Mouse (Mus musculus) liver, embryonic 12.5 days (tissue): ENCODE data around the gene Nub1. TPM values are rescaled to one million over a fixed set of nuclear protein-coding genes. Genes with fewer than 3 reads are reported as not detected.
A peak's percentile ranks its signal among the peaks of the same experiment; 100 is the strongest.
"Not testable (repeated sequence)": the region's sequence is repeated elsewhere in the genome, so short reads cannot be mapped to it uniquely, and the experiment has no call there.

Experiments used
- ATAC-seq: fragments of 200-750 bp; cut with Nextera tagmentation; 2 replicates; pipeline ENCODE4 v1.8.0; 2017; ENCODE audit warnings: moderate number of reproducible peaks, mild to moderate bottlenecking, moderate library complexity
- H3K27ac ChIP-seq: fragments of 300-500 bp; sonication (generic); 2 replicates; pipeline ENCODE4 v1.5.1; 2016; ENCODE audit warnings: mild to moderate bottlenecking
- H3K27me3 ChIP-seq: fragments of 300-500 bp; sonication (generic); replicated peaks from 2 replicates; pipeline ENCODE4 v1.6.1; 2016; ENCODE audit warnings: mild to moderate bottlenecking, moderate library complexity
- H3K36me3 ChIP-seq: fragments of 300-500 bp; sonication (generic); 2 replicates; pipeline ENCODE4 v1.6.1; 2016; ENCODE audit warnings: mild to moderate bottlenecking, moderate library complexity
- H3K4me1 ChIP-seq: fragments of 300-500 bp; sonication (generic); 2 replicates; pipeline ENCODE4 v1.6.1; 2016
- H3K4me2 ChIP-seq: fragments of 300-500 bp; sonication (generic); 2 replicates; pipeline ENCODE4 v1.6.1; 2016; ENCODE audit warnings: mild to moderate bottlenecking, moderate library complexity
- H3K4me3 ChIP-seq: fragments of 300-500 bp; sonication (generic); 2 replicates; pipeline ENCODE4 v1.5.1; 2016; ENCODE audit warnings: mild to moderate bottlenecking, moderate library complexity
- H3K9ac ChIP-seq: fragments of 300-500 bp; sonication (generic); 2 replicates; pipeline ENCODE4 v1.6.1; 2016; ENCODE audit warnings: mild to moderate bottlenecking, moderate library complexity
- H3K9me3 ChIP-seq: fragments of 300-500 bp; sonication (generic); replicated peaks from 2 replicates; pipeline ENCODE4 v1.6.1; 2016; ENCODE audit warnings: mild to moderate bottlenecking, moderate library complexity
- WGBS: fragments of 180-500 bp; shearing (Covaris S2); methylation state at CpG from one replicate; pipeline ENCODE4 v1.1.7; 2016; ENCODE audit not compliant: insufficient replicate concordance; 5-methylcytosine and 5-hydroxymethylcytosine counted together
- polyA plus RNA-seq: library from polyadenylated mRNA; unstranded; fragments of >200 nt; fragmentation: Nextera tagmentation; extraction: Ambion mirVana; gene quantifications from 2 replicates; pipeline ENCODE4 v1.2.1, GENCODE M21; 2016

Gene Nub1
- polyA plus RNA-seq, 1 experiment from 2014 or later, result 16.9 TPM

DNA sequence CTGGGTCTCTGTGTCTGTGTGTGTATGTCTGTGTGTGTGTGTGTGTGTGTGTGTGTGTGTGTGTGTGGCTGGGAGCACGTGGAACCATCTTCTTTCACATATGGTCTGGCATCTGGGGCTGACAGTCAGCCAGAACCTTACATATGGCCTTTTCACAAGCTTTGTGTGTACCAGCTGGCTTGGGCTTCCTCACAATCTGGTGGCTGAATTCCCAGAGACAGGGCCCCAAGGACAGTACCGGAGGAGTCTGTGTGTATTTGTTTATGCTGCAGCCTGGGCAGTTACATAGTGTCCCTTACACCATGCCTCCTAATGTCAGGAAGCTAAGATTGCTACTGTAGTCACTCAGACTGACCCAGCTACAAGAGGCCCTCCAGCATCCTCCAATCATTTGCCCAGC, 28.2 kb upstream of the Nub1 start:
- 43% methylated on average over 2 of the region's 2 CpGs for WGBS
- Histone ChIP-seq H3K4me1 (peaks cover 17% of the 10 kb centered on the region; the same call in 1 of the 2 replicates), H3K4me3 (no peak overlapping the region), H3K27me3 (no peaks in the 10 kb centered on the region), H3K27ac (no peak overlapping the region), H3K36me3 (no peaks in the 10 kb centered on the region), H3K9me3 (no peaks in the 10 kb centered on the region), H3K9ac (no peak overlapping the region), H3K4me2 (no peak overlapping the region)
- ATAC-seq, result no peak

DNA sequence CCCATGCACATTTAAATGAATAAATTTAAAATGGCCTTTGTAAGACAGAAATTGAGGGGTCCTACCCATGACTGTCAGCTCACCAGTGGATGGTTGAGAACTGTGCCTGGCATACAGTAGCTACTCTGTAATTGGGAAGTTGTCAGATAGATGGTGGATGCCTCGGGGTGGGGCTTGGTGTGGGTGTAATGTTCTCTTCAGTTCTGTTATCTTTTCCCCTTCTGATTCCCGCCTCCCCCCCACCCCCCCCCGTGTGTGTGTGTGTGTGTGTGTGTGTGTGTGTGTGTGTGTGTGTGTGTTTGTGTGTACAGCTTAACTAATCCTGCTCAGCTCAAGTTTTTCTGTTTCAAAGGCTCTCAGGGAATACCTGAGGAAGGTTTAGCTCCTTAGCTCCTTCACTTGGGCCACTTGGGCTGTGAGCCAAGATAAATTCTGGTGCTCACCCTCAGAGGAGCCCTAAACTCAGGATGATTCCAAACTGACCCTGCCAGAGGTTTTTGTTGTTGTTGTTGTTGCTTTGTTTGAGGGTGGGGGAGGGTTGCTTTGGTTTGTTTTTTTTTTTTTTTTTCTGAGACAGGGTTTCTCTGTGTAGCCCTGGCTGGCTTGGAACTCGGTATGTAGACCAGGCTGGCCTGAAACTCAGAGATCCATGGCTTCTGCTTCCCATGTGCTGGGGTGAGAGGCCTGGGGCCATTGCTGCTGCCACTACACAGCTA, 25.5 kb upstream of the Nub1 start:
- WGBS, result 41% methylated on average over 3 of the region's 4 CpGs
- Histone ChIP-seq H3K27ac (no peak overlapping the region), H3K9me3 (no peaks in the 10 kb centered on the region), H3K36me3 (no peaks in the 10 kb centered on the region), H3K4me2 (no peak overlapping the region), H3K4me1 (peaks cover 9% of the 10 kb centered on the region; the same call in 1 of the 2 replicates), H3K4me3 (no peak overlapping the region), H3K27me3 (no peaks in the 10 kb centered on the region), H3K9ac (no peak overlapping the region)
- no peak for ATAC-seq

DNA sequence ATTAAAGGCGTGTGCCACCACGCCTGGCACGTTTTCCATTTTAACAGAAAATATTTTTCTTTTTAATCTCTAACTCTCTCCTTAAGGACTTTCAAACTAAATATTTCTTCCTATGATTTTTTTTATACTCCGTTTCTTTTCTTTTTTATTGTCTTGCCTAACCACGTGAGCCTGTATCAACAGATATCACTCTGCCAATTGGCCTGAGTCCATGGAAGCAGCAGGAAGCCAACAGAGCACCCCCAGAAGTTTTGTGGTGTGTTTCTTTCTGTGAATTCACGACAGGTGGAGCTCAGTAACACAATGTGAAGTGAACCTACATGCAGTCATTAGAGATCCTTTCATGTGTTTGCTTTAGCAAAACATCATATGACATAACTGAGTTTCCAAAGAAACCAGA, 23.9 kb upstream of the Nub1 start:
- no peak overlapping the region for H3K4me2 ChIP-seq
- peaks cover 9% of the 10 kb centered on the region; the same call in 1 of the 2 replicates for H3K4me1 ChIP-seq
- H3K27ac ChIP-seq, result no peak overlapping the region
- WGBS, result 65% methylated on average over 6 of the region's 6 CpGs
- no peak for ATAC-seq
- H3K27me3 ChIP-seq, result no peaks in the 10 kb centered on the region
- H3K36me3 ChIP-seq, result no peaks in the 10 kb centered on the region
- no peaks in the 10 kb centered on the region for H3K9me3 ChIP-seq
- no peak overlapping the region for H3K4me3 ChIP-seq
- H3K9ac ChIP-seq, result no peak overlapping the region

DNA sequence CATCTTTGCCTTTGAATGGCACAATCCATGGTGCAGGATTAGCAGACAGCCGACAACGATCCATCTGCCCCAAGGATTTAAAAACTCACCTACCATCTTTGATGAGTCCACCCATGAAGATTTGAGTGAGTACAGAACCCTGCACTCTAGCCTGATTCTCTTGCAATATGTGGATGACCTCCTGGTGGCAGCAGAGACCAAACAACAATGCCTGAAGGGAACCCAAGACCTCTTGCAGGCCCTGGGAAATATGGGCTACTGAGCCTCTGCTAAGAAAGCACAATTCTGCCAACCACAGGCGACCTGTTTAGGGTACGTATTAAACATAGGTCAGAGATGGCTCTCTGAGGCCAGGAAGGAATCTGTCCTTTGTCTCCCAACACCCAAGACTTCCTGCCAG, 11.1 kb upstream of the Nub1 start:
- H3K9me3 ChIP-seq, result no peaks in the 10 kb centered on the region
- H3K4me2 ChIP-seq, result no peak overlapping the region
- H3K4me1 ChIP-seq, result no peaks in the 10 kb centered on the region
- no peak overlapping the region for H3K27ac ChIP-seq
- no peak overlapping the region for H3K9ac ChIP-seq
- peaks cover 8% of the 10 kb centered on the region; the same call in 1 of the 2 replicates for H3K27me3 ChIP-seq
- WGBS, result 19% methylated on average over 4 of the region's 4 CpGs
- H3K36me3 ChIP-seq, result no peaks in the 10 kb centered on the region
- ATAC-seq, result no peak
- H3K4me3 ChIP-seq, result no peak overlapping the region

DNA sequence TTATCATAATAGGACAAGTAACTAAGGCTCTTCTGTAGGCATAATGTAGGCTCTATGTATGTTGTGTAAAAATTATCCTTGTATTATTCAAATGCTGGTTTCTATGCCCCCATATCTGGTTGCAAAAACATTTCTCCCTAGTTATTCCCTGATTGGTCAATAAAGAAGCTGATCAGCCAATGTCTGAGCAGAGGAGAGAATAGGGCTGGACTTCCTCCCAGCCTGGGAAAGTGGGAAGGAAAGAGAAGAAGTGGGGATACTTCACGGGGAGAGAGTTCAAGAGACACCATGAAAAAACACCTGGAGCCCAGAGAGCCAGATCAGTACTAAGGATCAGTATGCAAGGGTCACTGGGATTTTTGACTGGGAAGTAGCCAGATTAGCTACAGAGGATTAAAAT, 3.9 kb upstream of the Nub1 start:
- H3K27me3 ChIP-seq, result no peaks in the 10 kb centered on the region
- H3K27ac ChIP-seq, result no peak overlapping the region
- H3K4me1 ChIP-seq, result peaks cover 10% of the 10 kb centered on the region
- no peak overlapping the region for H3K4me2 ChIP-seq
- whole genome bisulfite sequencing, result 28% methylated on average over 1 of the region's 1 CpGs
- H3K36me3 ChIP-seq, result no peaks in the 10 kb centered on the region
- no peak overlapping the region for H3K4me3 ChIP-seq
- no peaks in the 10 kb centered on the region for H3K9me3 ChIP-seq
- ATAC-seq, result no peak
- H3K9ac ChIP-seq, result no peak overlapping the region

DNA sequence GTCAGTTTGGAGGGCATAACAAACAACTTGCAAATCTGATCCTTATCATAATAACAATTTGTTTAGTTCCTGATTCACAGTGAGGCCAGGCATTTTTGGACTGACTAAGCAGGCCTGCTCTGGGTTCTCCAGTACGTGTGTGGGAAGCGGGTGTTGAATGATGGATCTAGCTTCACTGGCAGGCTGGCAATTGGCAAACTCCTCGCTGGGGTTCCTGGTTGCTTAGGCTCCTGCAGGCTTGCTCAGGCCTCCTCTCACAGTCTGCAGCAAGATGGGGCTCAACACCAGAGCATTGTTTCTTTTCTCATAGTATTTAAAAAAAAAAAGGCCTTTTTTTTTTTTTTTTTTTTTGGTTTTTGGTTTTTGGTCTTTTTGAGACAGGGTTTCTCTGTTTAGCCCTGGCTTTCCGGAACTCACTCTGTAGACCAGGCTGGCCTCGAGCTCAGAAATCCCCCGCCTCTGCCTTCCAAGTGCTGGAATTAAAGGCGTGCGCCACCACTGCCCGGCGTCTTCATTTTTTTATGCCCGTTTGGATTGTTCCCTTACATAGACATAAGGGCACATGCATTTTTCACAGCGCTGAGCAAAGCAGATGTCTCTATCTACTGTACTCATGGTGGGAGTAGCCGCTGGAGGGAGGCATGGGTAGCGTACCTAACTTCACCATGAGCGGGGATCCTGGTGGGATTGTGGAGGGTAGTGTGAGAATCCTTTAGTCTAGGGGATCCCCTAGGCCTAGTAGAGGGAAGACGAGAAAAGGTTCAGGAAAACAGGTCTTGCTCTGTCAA, 560 bp upstream of the Nub1 start:
- Histone ChIP-seq H3K27me3 (no peaks in the 10 kb centered on the region), H3K36me3 (peaks cover 11% of the 10 kb centered on the region), H3K4me3 (peak overlapping the region; percentile 84), H3K9me3 (no peaks in the 10 kb centered on the region), H3K4me1 (peaks cover 28% of the 10 kb centered on the region), H3K27ac (peak overlapping the region; percentile 93), H3K9ac (peak overlapping the region; percentile 54), H3K4me2 (peak overlapping the region; percentile 74)
- peak; percentile 22 for ATAC-seq
- WGBS, result 22% methylated on average over 16 of the region's 16 CpGs

DNA sequence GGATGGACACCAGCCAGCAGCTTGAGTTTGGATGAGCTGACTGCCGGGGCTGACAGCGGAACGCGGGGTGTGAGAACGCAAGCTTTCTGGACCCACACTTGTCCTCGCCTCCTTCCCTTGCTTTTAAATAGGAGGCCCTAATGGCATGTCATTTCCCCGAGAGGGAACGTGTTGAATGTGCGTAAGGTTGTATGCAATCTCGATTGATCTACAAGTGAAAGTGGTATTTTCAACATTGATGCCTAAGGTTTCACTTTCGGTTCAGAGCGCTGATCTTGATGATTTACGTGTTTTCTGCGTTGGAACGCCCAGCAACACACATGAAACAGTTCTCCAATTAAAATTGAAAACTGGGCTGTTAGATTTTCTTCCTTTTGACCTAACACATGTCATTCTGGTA, 844 bp downstream of the Nub1 start:
- Histone ChIP-seq H3K9ac (peak overlapping the region; percentile 84), H3K4me3 (peak overlapping the region; percentile 84), H3K4me2 (peak overlapping the region; percentile 74), H3K27ac (peak overlapping the region; percentile 93), H3K4me1 (peaks cover 28% of the 10 kb centered on the region), H3K36me3 (peaks cover 25% of the 10 kb centered on the region), H3K27me3 (no peaks in the 10 kb centered on the region), H3K9me3 (no peaks in the 10 kb centered on the region)
- ATAC-seq, result peak; percentile 1; the same call in 1 of the 2 replicates
- under 1% methylated on average over 15 of the region's 15 CpGs for WGBS

DNA sequence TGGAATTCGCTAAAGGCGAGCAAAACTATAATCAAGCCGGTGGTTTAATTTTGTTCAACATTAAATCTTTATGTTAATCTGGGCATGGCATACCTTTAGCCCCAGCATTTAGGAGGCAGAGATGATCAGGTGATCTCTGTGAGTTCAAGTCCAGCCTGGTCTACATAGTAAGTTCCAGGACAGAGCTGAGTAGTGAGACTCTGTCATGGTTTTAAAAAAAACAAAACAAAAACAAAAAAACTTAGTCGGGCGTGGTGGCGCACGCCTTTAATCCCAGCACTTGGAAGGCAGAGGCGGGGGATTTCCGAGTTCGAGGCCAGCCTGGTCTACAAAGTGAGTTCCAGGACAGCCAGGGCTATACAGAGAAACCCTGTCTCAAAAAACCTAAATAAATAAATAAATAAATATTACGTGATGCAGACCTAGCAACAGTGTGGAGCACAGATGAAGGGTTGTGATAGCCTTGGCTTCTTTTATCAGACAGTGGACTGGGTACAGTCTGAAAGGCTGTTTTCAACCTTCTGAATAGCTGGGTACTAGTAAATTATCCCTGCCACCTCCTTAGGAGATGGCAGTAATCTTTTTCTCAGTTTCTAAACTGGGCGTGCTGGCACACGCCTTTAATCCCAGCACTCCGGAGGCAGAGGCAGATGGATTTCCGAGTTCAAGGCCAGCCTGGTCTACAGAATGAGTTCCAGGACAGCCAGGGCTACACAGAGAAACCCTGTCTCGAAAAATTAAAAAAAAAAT, 1.5 kb downstream of the Nub1 start:
- H3K9me3 ChIP-seq, ATAC-seq, H3K27me3 ChIP-seq: not testable (repeated sequence)
- H3K27ac ChIP-seq, result peak overlapping the region; percentile 93
- peaks cover 32% of the 10 kb centered on the region for H3K36me3 ChIP-seq
- H3K4me2 ChIP-seq, result peak overlapping the region; percentile 74
- H3K4me1 ChIP-seq, result peaks cover 28% of the 10 kb centered on the region
- peak overlapping the region; percentile 84 for H3K9ac ChIP-seq
- H3K4me3 ChIP-seq, result peak overlapping the region; percentile 84
- WGBS, result 61% methylated on average over 16 of the region's 16 CpGs

DNA sequence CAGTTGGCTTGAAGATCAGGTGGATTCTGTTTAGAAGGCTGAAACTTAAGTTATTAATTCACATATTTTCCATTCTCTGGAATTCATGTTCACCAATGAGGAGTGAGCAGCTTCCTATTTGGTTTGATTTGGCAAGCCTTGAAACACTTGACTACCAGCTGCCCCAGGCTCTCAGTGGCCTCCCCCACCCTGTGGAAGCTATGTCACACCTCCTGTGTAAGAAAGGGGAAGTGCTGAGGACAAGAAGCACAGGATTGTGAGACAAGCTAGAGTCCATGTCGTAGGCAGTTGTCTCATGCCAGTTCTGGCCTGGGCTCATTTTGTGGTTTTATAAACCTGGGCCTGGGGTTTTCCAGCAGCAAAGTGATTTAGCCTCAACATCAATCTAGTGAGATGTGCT, 2.4 kb downstream of the Nub1 start:
- H3K27me3 ChIP-seq, result no peaks in the 10 kb centered on the region
- 33% methylated on average over 1 of the region's 1 CpGs for WGBS
- H3K9me3 ChIP-seq, result no peaks in the 10 kb centered on the region
- H3K4me3 ChIP-seq, result no peak overlapping the region
- peaks cover 28% of the 10 kb centered on the region for H3K4me1 ChIP-seq
- peak overlapping the region; percentile 74; the same call in 1 of the 2 replicates for H3K4me2 ChIP-seq
- H3K36me3 ChIP-seq, result peaks cover 40% of the 10 kb centered on the region
- 0 out of 2 replicates have a peak overlapping the region, but pooled peaks have one; percentile 13 for H3K9ac ChIP-seq
- H3K27ac ChIP-seq, result peak overlapping the region; percentile 93; the same call in 1 of the 2 replicates
- no peak for ATAC-seq

DNA sequence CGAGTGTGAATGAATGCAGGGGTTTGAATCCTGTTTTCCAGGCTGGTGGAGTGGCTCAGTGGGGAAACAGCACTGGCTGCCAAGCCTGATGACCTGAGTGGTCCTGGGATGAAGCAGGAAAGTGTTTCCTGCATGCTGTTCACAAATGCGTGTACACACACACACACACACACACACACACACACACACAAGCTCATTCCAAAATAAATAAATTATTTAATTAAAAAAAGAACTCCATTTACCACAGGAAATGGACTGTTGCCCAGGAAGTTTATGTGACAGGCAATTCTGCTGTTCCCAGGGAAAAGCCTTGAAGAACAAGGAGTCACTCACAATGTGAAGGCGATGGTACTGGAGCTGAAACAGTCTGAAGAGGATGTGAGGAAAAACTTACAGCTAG, 11.4 kb downstream of the Nub1 start:
- Histone ChIP-seq H3K4me2 (no peak overlapping the region), H3K9ac (no peak overlapping the region), H3K4me1 (no peaks in the 10 kb centered on the region), H3K27me3 (no peaks in the 10 kb centered on the region), H3K27ac (no peak overlapping the region), H3K4me3 (no peak overlapping the region), H3K9me3 (no peaks in the 10 kb centered on the region), H3K36me3 (peaks cover 99% of the 10 kb centered on the region)
- no peak for ATAC-seq
- WGBS, result 73% methylated on average over 3 of the region's 3 CpGs

DNA sequence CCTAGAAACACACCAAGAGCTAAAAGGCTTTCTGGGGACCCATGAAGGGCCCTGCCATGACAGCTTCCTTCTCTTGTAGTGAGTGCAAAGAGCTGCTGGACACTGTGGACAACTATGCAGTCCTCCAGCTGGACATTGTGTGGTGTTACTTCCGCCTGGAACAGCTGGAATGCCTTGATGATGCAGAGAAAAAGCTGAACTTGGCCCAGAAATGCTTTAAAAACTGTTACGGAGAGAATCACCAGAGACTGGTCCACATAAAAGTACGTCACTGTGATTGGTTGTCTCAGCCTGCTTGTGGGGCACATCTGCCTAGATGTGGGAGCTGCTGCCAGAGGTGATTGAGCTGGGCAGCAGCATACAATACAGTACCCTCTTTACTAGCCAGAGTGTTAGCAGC, 15.9 kb downstream of the Nub1 start:
- Histone ChIP-seq H3K36me3 (peaks cover 99% of the 10 kb centered on the region), H3K27me3 (no peaks in the 10 kb centered on the region), H3K9me3 (no peaks in the 10 kb centered on the region), H3K4me3 (no peak overlapping the region), H3K27ac (no peak overlapping the region), H3K9ac (no peak overlapping the region), H3K4me2 (no peak overlapping the region), H3K4me1 (no peaks in the 10 kb centered on the region)
- WGBS, result 72% methylated on average over 3 of the region's 3 CpGs
- no peak for ATAC-seq

DNA sequence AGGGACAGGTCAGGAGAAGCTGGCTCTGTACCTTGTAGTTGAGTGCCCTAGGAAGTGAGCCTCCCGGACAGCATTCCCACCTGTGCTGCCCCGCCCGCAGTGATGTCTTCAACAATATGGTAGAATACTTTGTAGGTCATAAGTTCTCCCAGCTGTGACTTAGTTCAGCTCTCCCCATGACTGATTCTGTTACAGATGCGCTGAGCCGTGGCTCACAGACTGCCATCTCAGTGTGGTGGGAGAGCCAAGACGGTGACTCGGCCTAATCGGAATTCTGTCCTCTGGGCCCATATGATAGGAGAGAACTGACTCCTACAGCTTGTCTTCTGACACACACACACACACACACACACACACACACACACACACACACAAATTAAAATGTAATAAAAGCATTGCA, 19.3 kb downstream of the Nub1 start:
- 0 out of 2 replicates have a peak, but pooled peaks cover 6% of the 10 kb centered on the region for H3K4me1 ChIP-seq
- no peak overlapping the region for H3K27ac ChIP-seq
- peaks cover 100% of the 10 kb centered on the region for H3K36me3 ChIP-seq
- no peak overlapping the region for H3K4me3 ChIP-seq
- H3K9me3 ChIP-seq, result no peaks in the 10 kb centered on the region
- H3K9ac ChIP-seq, result no peak overlapping the region
- 94% methylated on average over 8 of the region's 8 CpGs for WGBS
- no peaks in the 10 kb centered on the region for H3K27me3 ChIP-seq
- H3K4me2 ChIP-seq, result no peak overlapping the region
- no peak for ATAC-seq
